Mouse (Mus musculus): ENCODE results near the gene Cavin1.
A peak's percentile ranks its signal among the peaks of the same experiment; 100 is the strongest.

Gene Cavin1

DNA sequence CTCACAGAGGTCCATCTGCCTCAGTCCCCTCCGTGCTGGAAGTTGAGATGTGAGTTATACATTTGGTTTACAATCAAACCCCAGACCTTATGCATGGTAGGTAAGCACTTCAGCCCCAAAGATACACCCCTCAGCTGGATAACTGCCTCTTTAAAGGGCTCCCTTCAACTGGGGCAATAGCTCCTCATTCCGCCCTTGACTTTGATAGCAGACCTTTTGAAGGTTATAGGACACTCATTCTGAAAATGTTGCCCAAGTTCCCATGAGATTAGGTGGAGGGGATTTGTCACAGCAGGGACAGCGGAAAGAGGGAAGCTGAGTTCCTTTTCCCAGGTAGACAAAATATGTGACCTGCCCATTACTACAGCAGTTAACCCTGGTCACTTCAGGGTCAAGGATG, 10.5 kb upstream of the Cavin1 start:
- no peak for DNase-seq (ENCODE audit: low read depth, low spot score)

DNA sequence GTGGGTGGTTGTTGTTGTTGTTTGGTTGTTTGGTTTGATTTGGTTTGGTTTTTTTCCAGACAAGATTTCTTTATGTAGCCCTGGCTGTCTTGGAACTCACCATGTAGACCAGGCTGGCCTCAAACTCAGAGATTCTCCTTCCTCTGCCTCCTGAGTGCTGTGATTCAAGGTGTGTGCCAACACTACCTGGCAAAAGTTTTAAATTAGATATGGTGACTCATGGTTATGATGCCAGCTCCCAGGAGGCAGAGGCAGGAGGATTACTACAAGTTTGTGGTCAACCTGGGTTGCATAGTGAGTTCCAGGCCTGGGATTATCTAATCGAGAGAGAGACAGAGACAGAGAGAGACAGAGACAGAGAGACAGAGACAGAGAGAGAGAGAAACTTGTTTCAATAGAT, 9.8 kb upstream of the Cavin1 start:
- DNase-seq (ENCODE audit: low read depth, low spot score), result no peak

DNA sequence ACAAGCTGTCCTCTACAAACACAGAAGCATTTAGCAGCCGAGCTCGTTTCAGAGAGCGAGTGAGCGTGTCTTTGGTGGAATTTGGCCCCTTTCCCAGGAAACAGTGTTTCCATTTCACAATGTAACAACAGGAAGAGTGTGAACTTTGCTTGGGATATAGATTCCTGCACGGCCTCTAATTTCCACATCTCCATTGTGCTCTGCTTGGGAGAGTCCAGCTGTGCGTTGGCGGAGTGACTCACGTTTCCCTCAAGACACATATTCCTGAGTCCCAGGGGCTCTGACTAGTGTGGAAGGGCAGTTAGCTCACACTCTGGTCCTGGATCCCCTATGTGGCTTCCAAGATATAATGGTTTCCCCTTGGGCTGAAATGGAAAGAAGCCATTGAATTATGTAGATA, 9.2 kb upstream of the Cavin1 start:
- DNase-seq (ENCODE audit: low read depth, low spot score), result no peak

DNA sequence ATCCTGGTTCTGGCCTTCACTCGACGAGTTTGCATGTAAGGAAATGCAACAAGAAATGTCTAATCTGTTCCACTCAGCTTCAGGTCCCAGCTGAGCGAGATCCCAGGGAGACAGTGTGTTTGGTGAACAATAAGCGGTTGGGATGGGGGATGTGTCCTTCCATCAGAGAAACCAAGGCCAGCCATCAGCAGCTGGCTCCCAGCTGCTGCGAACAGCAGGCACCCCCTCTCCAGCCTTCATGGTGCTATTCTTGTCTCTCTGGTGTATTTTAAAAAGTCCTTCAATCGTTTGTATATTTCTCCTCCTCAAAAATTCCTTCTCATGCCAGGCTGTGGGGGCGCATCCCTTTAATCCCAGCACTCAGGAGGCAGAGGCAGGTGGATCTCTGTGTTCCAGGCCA, 4.6 kb upstream of the Cavin1 start:
- no peak for DNase-seq (ENCODE audit: low read depth, low spot score)

DNA sequence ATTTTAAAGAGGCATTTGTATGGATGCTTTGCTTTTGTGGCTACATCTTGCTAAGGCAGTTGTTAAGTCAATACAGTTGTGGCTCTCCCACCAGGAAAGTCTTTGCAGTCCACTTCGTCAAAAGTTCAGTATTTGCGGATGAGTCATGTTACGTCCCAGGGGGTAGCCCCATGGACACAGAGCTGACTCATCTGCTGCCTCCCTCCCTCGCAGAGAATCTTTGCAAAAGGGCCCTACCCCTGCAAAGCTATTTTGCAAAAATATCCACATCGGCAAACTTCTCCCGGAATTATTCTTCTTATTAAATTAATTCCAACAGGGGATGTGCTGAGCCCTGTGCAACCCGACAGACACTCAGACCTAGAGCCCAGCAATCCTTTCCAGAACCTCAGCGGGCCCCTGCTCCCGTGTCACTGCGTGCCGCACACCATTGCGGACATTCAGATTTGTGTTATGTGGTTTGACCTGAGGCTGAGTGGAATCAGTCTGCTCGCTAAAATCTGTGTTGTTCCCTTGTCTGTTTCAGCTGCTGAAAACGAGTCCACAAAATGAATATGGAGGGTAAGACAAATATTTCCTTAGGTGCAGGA, 3.8 kb upstream of the Cavin1 start:
- no peak for DNase-seq (ENCODE audit: low read depth, low spot score)

DNA sequence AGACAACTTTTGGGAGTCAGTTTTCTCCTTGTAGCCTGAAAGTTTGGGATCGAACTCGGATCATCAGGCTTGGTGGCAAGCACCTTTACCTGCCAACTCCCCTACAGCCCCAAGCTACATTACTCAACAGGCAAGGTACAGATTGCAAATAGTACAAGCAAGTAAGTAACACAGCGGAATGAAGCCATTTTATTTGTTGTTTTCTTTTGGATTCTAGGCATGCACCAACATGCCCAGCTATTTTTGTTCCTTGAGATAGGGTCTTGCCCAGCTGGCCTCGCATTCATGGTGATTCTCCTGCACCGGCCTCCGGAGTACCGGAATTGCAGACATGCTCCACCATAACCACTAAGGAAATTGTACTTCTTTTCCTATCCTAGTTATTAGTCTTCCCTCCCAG, 2.6 kb upstream of the Cavin1 start:
- no peak for DNase-seq (ENCODE audit: low read depth, low spot score)

DNA sequence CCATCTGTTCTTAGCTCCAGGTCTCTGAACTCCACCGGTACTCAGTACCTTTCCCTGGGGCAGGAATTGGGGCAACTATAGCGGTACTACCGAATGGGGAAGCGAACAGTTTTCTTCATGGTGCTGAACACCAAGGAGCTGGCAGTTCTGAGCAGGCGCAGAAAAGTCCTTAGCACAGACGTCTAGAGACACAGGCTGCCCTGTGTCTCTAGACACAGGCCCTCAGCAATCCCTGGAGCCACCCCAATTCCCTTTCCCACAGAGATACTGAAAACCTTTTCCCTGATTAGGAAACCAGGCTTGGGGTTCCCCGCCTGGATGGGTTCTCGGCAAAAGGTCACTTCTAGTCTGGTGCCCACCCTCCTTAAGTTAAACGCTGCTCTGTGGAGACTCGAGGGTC, 768 bp upstream of the Cavin1 start:
- no peak for DNase-seq (ENCODE audit: low read depth, low spot score)

DNA sequence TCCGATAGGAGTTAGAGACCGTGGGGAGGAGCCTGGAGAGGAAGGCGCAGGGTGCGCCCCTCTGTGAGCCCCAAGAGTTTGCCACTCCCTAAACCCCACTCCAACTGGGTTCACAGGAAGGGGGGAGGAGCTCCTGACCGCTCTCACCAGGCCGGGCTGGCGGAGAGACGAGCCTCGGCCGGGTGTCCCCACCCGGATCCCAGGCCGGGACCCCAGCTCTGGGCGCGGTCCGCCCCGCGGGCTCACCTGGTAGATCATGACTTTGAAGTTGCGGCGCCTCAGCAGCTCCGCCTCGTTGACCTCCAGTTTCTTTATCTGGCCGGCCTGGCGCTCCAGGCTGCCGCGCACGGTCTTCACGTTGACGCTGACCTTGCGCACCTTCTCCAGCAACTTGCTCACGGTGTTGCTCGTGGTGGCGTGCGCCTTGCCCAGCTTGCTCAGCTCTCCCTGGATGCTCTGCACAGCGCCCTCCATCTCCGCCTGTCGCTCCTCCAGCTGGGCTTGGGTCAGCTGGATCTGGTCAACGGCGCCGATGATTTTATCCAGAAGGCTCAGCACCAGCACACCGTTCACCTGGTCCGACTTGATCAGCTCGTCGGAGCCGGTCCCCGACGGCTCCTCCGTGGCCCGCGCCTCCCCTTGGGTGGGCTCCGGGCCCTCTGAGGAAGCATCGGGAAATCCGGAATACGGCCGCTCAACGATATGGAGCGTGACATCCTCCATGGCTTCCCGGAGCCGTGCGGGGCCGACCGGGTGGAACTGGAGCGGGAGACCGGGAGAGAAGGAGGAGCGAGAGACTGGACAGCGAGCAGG, 737 bp downstream of the Cavin1 start:
- DNase-seq (ENCODE audit: low read depth, low spot score), result no peak

DNA sequence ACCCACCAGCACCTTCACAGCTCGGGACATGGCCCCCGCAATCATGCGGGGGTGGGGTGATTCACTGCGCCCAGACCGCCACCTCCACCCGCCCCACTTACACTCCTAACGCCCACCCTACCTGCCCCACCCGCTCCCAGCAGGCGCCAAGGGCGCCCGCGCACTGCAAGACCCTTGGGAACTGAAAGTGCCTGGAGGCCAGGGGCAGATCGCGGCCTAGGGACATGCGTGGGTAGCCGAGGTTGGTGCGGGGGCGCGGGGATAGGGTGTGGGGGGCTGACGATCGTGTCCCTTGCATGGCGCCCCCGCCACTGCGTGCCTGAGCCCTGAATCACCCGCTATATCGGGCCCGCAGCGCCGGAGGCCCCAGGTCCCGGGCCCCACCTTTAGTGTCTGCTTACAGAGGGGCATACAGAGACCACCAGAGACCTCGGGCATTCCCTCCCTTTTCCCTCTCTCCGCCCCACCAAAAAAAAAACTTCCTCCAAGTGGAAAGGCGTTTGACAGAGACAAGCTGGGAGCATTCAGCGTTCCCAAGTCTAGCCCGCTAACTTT, 1.4 kb downstream of the Cavin1 start:
- no peak for DNase-seq (ENCODE audit: low read depth, low spot score)

DNA sequence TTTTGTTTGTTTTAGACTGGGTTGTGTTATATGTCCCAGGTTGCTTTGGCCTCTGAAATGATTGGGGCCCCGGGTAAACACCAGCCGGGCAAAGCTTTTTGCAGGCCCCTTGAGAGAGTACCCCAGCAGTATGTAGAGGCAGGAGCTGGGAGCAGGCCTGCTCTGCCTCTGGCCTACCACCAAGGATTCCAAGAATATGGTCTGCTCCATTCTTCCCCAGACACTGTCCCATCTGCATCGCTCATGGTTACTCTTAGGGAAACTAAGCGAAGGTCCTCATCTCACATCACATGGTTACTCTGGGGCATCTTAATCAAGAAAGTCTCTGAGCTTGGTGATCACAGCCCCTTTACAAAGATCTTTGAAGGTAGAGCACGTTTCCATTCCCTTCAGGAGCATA, 2.2 kb downstream of the Cavin1 start:
- DNase-seq (ENCODE audit: low read depth, low spot score), result no peak

DNA sequence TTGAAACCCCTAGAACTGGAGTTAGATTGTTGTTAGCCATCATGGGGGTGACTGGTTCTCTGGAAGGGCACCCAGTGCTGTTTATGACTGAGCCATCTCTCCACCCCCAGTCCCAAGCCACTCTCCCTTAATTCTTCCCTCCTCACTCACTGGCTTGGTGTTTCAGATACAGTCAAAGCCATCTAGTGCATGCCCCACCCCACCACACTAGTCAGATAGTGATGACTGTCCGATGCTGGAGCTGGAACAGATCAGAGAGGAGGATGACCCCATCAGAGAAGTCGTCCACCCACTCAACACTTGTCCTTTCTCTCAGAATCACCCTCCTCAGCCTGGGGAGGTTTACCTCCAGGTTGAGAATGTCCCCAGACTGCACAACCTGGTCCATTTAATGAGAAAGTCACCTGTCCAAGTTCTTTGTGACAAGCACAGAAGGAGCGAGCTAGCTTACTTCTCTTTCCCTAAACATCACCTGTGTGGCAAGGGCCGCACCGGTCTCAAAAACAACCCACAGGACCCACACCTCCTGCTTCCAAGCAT, 2.7 kb downstream of the Cavin1 start:
- no peak for DNase-seq (ENCODE audit: low read depth, low spot score)

DNA sequence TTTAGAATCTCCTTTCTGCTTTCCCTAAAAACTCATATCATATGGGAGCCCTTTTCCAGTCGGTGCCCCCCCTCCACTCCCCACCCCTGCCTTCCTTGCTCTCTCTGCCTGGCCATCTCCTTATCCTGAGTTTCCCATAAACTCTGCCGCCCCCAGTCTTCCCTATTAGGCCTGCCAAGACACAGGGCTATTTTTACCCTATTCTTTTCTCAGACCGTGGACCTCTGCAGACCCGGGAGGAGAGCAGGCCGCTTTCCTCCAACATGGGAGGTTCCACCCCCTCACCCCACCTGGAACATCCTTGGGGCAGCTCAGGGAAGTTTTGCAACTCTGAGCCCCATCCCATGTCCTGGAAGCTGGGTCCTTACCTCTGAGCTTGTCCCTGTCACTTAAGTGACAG, 3.3 kb downstream of the Cavin1 start:
- DNase-seq (ENCODE audit: low read depth, low spot score), result no peak

DNA sequence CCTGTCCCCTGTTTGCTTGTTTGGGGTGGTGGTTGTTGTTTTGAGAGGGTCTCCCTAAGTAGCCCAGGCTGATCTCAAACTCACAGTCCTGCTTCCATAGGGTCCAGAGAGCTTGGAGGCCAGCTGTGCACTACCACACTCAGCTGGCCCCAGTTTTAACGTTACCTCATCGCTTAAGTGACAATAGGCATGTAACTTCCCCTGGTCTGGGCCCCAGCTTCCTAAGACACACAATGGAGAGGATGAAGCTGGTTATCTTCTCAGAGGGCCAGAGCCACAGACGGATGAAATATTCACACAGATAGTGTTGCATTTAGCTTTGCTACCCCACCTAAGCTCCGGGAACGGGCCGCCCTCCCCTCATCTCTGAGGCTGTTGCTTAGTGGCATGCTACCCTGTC, 4.9 kb downstream of the Cavin1 start:
- DNase-seq (ENCODE audit: low read depth, low spot score), result no peak

DNA sequence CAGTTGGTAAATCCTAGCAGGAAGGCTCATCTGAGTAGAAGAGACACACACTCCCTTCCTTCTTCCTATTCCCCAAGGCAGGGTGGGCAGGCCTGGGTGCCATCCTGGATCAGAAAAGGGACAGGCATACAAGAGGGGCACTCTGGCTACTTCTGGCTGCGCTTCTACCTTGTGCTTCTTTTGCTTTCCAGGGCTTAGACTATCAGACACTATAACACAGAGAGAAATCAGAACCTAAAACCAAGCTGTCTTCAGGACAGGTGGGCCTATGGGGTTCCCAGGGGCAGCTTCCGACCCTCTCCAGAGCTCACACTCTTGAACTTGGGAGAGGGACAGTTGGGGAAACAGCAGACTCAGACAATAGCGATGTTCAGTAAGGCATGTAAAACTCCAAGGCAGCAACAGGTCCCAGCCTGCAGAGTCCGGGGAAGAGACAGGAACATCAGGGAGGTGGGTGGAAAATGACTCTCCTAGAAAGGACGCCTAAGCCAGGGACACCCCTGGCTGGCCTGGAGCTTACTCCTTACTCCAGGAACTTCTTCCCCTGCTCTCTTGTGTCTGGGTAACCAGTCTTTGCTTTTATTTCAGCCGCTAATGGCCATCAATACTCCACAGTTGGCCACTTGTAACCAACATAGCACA, 5.7 kb downstream of the Cavin1 start:
- DNase-seq (ENCODE audit: low read depth, low spot score), result no peak

DNA sequence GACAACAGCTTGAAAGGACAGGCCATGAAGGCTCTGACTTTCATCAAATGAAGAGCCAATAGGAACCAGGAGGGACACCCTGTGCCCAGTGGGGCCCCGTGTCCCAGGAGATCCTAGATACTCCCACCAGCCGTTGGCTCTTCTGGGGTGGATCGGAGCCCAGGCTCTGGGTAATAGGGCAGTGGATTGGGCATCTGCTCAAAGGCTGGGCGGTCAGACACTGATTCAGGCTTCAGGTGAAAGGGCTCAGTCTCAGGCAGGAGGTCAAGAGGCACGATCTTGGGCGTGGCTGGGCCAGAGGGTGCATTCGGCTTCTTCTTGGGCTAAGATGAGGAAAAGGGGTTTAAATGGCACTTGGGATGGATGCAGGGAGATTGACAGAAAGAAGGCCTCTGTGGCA, 6.5 kb downstream of the Cavin1 start:
- DNase-seq (ENCODE audit: low read depth, low spot score), result no peak

DNA sequence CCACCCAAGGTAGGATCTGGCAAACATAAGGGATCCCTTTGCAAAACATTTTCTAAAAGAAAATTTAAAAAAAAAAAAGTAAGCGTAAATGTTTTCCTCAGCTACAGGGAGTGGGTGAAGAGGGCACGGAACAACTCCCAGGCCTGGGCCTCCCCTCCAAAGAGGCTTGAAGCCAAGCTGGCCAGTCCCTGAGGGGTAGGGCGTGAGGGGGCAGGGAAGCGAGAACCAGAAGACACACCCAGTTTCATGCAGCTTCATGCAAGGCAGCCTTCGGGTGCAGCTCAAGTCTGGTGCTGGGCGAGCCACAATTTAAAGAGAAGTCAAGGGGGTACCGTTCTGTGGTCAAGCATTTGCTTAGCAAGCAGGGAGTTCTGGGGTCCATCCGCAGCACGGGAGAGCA, 7.0 kb downstream of the Cavin1 start:
- DNase-seq (ENCODE audit: low read depth, low spot score), result no peak

DNA sequence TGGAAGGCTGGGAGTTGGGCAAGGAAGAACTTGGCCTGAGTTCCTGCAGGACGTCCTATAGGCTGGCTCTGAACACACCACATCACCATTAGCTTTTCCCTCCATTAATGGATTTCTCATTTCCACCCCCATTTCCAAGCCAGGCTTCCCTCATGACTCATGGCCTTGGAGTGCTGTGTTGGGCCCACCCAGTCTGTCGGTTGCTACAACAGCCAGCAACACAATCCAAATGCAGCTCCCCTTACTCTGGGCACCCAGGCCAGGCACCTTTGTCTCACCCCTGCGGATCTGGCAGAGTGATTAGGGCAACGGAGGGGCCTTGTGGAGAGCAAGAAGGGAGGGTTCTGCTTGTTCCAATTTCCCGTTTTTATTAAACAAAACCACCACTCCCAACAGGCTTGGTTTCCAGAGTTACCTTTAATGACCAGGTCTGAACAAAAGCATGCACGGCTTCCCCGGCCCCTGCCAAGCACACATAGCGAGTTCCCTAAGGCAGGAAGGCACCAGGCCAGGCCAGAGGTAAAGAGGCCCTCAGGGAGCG, 8.2 kb downstream of the Cavin1 start:
- no peak for DNase-seq (ENCODE audit: low read depth, low spot score)

DNA sequence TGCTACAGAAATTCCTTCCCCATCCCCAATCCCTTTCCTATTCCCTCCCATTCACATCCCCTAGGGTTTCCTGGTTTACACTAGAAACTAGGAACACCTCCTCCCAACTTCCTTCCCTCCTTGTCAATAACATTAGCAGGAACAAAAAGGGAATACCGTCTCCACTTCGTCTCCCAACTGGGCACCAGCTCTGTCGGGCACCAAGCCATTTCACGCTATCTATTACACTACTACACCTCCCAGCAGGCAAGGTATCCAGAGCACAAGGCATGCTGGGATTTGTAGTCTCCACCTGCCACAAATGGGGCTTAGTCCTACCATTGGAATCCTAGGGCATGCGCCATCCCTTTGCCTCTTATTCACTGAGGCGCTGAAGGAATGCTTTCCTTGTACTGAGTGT, 10.1 kb downstream of the Cavin1 start:
- DNase-seq (ENCODE audit: low read depth, low spot score), result no peak

DNA sequence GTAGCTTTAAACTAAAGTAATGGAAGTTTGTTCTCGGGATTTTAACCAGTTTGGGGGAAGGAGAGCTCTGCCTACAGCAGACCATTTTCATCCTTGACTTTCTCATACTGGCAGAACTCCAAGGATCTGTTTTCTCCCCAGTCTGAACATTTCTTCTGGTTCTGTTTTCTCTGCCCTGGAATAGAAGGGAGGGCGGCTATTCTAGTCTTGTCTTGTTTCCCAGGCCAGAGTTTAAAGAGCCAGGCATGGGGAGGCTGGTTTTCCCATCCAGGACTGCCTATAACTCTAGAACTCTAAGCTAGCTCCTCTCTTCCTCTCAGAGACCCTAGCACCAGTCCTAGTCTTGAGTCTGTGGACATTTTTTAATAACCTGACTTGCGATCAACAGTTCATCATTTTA, 10.9 kb downstream of the Cavin1 start:
- no peak for DNase-seq (ENCODE audit: low read depth, low spot score)

DNA sequence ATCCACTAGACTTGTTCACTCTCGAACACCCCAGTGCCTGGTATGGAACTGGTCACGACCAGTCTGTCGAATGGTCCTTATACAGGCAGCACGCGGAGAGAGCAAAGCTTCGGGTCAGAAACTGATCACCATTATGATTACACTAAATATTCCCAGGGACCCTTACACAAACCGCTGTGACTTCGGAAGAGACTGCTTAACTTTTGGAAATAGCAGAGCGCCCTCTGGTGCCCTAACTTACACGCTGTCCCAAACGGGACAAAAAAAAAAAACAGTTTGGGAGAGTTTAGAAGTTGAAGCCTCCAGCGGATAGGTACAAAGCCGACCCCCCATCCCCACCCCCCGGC, 11.2 kb downstream of the Cavin1 start:
- DNase-seq (ENCODE audit: low read depth, low spot score), result peak; percentile 82

DNA sequence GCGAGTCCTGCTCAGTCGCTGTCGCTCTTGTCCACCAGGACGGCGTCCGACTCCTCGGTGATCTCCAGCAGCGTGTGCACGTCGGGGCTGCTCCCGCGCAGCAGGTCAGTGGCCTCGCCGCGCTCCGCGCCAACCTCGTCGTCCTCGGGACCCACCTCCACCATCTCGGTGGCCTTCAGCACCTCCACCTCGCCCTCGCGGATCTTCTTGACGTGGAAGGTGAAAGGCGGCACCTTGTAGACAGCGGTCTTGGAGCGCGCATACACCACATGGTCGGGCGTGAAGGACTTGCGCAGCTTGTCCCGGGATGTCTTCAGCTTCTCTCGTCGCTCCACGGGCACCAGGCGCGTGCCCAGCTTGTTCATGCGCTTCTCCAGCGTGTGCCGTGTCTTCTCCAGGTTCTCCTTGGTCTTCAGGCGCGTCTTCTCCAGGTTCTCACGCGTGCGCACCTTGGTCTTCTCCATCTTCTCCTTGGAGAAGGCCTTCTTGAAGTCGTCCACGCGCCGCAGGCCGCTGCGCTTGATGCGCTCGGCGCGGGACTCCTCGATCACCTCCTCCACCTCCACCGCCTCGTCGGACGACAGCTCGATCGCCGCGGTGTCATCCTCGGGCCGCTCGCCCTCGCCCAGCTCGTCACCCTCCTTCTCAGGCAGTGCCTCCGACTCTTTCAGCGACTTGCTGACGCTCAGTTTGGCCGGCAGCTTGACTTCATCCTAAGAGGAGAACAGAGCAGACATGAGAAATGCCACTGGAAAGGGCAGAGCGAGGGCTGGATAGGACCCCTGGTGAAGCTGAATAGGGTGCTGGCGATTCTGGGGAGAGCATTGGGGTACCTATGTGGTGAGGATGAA, 11.8 kb downstream of the Cavin1 start:
- no peak for DNase-seq (ENCODE audit: low read depth, low spot score)
